Mouse (Mus musculus) G1E (cell line): ENCODE measurements around the gene Actr2. TPM values are rescaled to one million over a fixed set of nuclear protein-coding genes. Genes with fewer than 3 reads are reported as not detected.
"Not testable (repeated sequence)": the region's sequence is repeated elsewhere in the genome, so short reads cannot be mapped to it uniquely, and the experiment has no call there.

Experiments used
- ATAC-seq: 2 replicates; pipeline ENCODE4 v1.8.0; 2016; ENCODE audit warnings: mild to moderate bottlenecking; ENCODE audit not compliant: insufficient number of reproducible peaks, poor library complexity, low FRiP score, severe bottlenecking; ENCODE audit errors: extremely low read depth
- DNase-seq: peaks from one replicate; pipeline ENCODE4 v3.0.0; 2012; ENCODE audit warnings: low spot score
- H3K27me3 ChIP-seq: 2 replicates; pipeline ENCODE4 v1.6.1; 2012; ENCODE audit warnings: mild to moderate bottlenecking, low read length, inconsistent platforms; ENCODE audit not compliant: insufficient read depth
- H3K36me3 ChIP-seq: replicated peaks from 2 replicates; pipeline ENCODE3; 2012; ENCODE audit warnings: mild to moderate bottlenecking, inconsistent platforms
- H3K4me1 ChIP-seq: 2 replicates; pipeline ENCODE4 v1.6.1; 2012; ENCODE audit warnings: low read depth, low read length, inconsistent platforms, mixed read lengths; ENCODE audit not compliant: insufficient read depth
- H3K4me3 ChIP-seq: 2 replicates; pipeline ENCODE4 v1.5.1; 2012; ENCODE audit warnings: low read depth, mild to moderate bottlenecking, inconsistent platforms, low read length, moderate library complexity, mixed read lengths
- H3K9me3 ChIP-seq: replicated peaks from 2 replicates; pipeline ENCODE4 v1.6.1; 2012; ENCODE audit warnings: inconsistent platforms
- CTCF ChIP-seq: IDR thresholded peaks from 2 replicates; pipeline ENCODE4 v1.5.1; 2012; ENCODE audit warnings: low read depth, low read length, inconsistent platforms, mixed read lengths
- GATA1 ChIP-seq: IDR thresholded peaks from 2 replicates; pipeline ENCODE4 v1.6.1; 2012; ENCODE audit warnings: borderline replicate concordance, low read length, inconsistent platforms, mixed read lengths
- GATA2 ChIP-seq: IDR thresholded peaks from 2 replicates; pipeline ENCODE4 v1.6.1; 2012; ENCODE audit warnings: low read depth, low read length, inconsistent platforms, borderline replicate concordance
- POLR2AphosphoS5 ChIP-seq: IDR thresholded peaks from 2 replicates; pipeline ENCODE4 v1.6.1; 2012; ENCODE audit warnings: low read depth, low read length, inconsistent platforms; ENCODE audit not compliant: insufficient replicate concordance
- TAL1 ChIP-seq: conservative IDR thresholded peaks from 2 replicates; pipeline ENCODE4 v1.6.1; 2012; ENCODE audit warnings: low read depth, low read length, inconsistent platforms, mixed read lengths
- polyA plus RNA-seq: library from polyadenylated mRNA; stranded (reverse); fragments of >175 nt; gene quantifications from 2 replicates; pipeline ENCODE4 v1.2.3, GENCODE M21; 2012
- total RNA-seq, 2 experiments: library from RNA; stranded (forward) in 1 of 2; stranded (reverse) in 1 of 2; fragments of 200-1000 nt in 1 of 2; fragments of >200 nt in 1 of 2; fragmentation: Nextera tagmentation in 1 of 2; gene quantifications; 2 replicates each; pipeline ENCODE4 v1.2.3; 2014 to 2017

The Actr2 gene
- total and polyA plus RNA-seq, 3 experiments: 120 to 261 (median 217) TPM

GRCm38 (mm10) chr11:20066106-20066505 lies 46.6 kb downstream of the Actr2 start:
- no peaks in the 10 kb centered on the region for H3K27me3 ChIP-seq
- no peak for TF ChIP-seq GATA2
- no peak for TF ChIP-seq GATA1
- TF ChIP-seq TAL1: no peak
- TF ChIP-seq POLR2AphosphoS5: no peak
- TF ChIP-seq CTCF: no peak
- DNase-seq (no peak), ATAC-seq (no peak)
- no peaks in the 10 kb centered on the region for H3K9me3 ChIP-seq
- no peak overlapping the region for H3K4me3 ChIP-seq
- H3K36me3 ChIP-seq: peaks cover 71% of the 10 kb centered on the region
- H3K4me1 ChIP-seq: 0 out of 2 replicates have a peak, but pooled peaks cover 7% of the 10 kb centered on the region

GRCm38 (mm10) chr11:20064926-20065325 lies 47.8 kb downstream of the Actr2 start:
- no peaks in the 10 kb centered on the region for H3K9me3 ChIP-seq
- H3K4me3 ChIP-seq: no peak overlapping the region
- DNase-seq (no peak), ATAC-seq (no peak)
- H3K4me1 ChIP-seq: 0 out of 2 replicates have a peak, but pooled peaks cover 7% of the 10 kb centered on the region
- TF ChIP-seq CTCF (no peak), GATA1 (no peak), POLR2AphosphoS5 (no peak), TAL1 (no peak), GATA2 (no peak)
- no peaks in the 10 kb centered on the region for H3K27me3 ChIP-seq
- H3K36me3 ChIP-seq: peaks cover 73% of the 10 kb centered on the region

GRCm38 (mm10) chr11:20064086-20064485 lies 48.6 kb downstream of the Actr2 start:
- not testable (repeated sequence) for H3K4me1 ChIP-seq, H3K27me3 ChIP-seq, DNase-seq, H3K9me3 ChIP-seq, ATAC-seq, H3K4me3 ChIP-seq
- H3K36me3 ChIP-seq: peaks cover 76% of the 10 kb centered on the region

GRCm38 (mm10) chr11:20062801-20063200 lies 49.9 kb downstream of the Actr2 start:
- not testable (repeated sequence) for H3K4me3 ChIP-seq, ATAC-seq, H3K9me3 ChIP-seq, H3K27me3 ChIP-seq, H3K4me1 ChIP-seq, DNase-seq
- H3K36me3 ChIP-seq: peaks cover 76% of the 10 kb centered on the region

GRCm38 (mm10) chr11:20059736-20060135 lies 53.0 kb downstream of the Actr2 start:
- Histone ChIP-seq H3K9me3 (no peaks in the 10 kb centered on the region), H3K4me3 (no peak overlapping the region), H3K36me3 (peaks cover 72% of the 10 kb centered on the region), H3K27me3 (no peaks in the 10 kb centered on the region), H3K4me1 (no peaks in the 10 kb centered on the region)
- DNase-seq (no peak), ATAC-seq (no peak)
- TF ChIP-seq GATA2 (no peak), CTCF (no peak), GATA1 (no peak), POLR2AphosphoS5 (no peak)

GRCm38 (mm10) chr11:20057429-20057828 lies 55.3 kb downstream of the Actr2 start:
- TF ChIP-seq GATA2 (no peak), GATA1 (no peak), CTCF (no peak), TAL1 (no peak), POLR2AphosphoS5 (no peak)
- Histone ChIP-seq H3K9me3 (no peaks in the 10 kb centered on the region), H3K27me3 (no peaks in the 10 kb centered on the region), H3K4me1 (no peaks in the 10 kb centered on the region), H3K36me3 (peaks cover 67% of the 10 kb centered on the region), H3K4me3 (no peak overlapping the region)
- no peak for ATAC-seq
- DNase-seq: no peak

- no peak for TF ChIP-seq TAL1
- TF ChIP-seq CTCF: no peak
- no peak for TF ChIP-seq GATA2
- TF ChIP-seq GATA1: no peak
- TF ChIP-seq POLR2AphosphoS5: no peak
- Histone ChIP-seq H3K36me3 (peaks cover 61% of the 10 kb centered on the region), H3K27me3 (no peaks in the 10 kb centered on the region), H3K4me3 (no peak overlapping the region), H3K4me1 (no peaks in the 10 kb centered on the region), H3K9me3 (no peaks in the 10 kb centered on the region)
- no peak for DNase-seq
- ATAC-seq: no peak
These were observed 56.5 kb downstream of the Actr2 start for GRCm38 (mm10) chr11:20056168-20056567.
